Mouse (Mus musculus): ENCODE results near the gene Frrs1l. TPM values are rescaled to one million over a fixed set of nuclear protein-coding genes. Genes with fewer than 3 reads are reported as not detected.

Frrs1l gene
- polyA plus RNA-seq, 1 experiment from 2014 or later = 0.12 TPM

DNA sequence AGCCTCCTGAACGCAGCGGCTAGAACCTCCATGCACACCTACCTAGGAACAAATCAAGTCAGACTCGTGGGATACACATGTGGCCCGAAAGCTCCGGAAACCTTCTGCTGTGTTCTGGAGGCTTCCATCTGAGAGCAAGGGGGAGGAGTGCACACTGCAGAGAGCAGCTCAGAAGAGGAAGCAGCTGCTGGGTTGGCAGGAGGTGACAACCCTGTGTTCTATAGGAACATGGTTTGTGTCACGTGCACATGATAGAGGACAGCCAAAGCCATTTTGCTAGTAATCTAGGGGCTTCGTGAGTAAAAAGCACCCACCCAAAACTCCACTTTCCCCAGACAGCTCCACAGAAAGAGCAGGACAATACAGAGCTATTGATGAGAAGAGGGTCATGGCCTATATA is 3.1 kb upstream of the Frrs1l start:
- TF ChIP-seq CTCF (IDR thresholded peaks at IDR 0.05; ENCODE audit: low read depth) = no peak
- Histone ChIP-seq H3K27ac (no peak overlapping the region), H3K4me2 (ENCODE audit: low read length) (no peak overlapping the region), H3K4me1 (replicated peaks; ENCODE audit: insufficient read depth, low read length) (peaks cover 6% of the 10 kb centered on the region; the same call in 1 of the 2 replicates), H3K4me3 (replicated peaks; ENCODE audit: low read depth, low read length) (no peak overlapping the region), H3K36me3 (ENCODE audit: insufficient read depth, low read length) (no peaks in the 10 kb centered on the region), H3K27me3 (ENCODE audit: insufficient read depth, low read length) (peaks cover 15% of the 10 kb centered on the region; the same call in 1 of the 2 replicates), H3K9me3 (replicated peaks; ENCODE audit: low read length) (no peaks in the 10 kb centered on the region; the same call in 1 of the 2 replicates), H3K9ac (ENCODE audit: low read depth, low read length) (no peak overlapping the region)
- no peak for DNase-seq (ENCODE audit: low spot score)
- no peak for ATAC-seq (replicated peaks; ENCODE audit: low FRiP score, low read depth)
- WGBS = 72% methylated on average over 7 of the region's 7 CpGs

- ATAC-seq (replicated peaks; ENCODE audit: low FRiP score, low read depth) = no peak
Measured at GRCm38 (mm10) chr4:56991951-56992350, 1.8 kb upstream of the Frrs1l start.

DNA sequence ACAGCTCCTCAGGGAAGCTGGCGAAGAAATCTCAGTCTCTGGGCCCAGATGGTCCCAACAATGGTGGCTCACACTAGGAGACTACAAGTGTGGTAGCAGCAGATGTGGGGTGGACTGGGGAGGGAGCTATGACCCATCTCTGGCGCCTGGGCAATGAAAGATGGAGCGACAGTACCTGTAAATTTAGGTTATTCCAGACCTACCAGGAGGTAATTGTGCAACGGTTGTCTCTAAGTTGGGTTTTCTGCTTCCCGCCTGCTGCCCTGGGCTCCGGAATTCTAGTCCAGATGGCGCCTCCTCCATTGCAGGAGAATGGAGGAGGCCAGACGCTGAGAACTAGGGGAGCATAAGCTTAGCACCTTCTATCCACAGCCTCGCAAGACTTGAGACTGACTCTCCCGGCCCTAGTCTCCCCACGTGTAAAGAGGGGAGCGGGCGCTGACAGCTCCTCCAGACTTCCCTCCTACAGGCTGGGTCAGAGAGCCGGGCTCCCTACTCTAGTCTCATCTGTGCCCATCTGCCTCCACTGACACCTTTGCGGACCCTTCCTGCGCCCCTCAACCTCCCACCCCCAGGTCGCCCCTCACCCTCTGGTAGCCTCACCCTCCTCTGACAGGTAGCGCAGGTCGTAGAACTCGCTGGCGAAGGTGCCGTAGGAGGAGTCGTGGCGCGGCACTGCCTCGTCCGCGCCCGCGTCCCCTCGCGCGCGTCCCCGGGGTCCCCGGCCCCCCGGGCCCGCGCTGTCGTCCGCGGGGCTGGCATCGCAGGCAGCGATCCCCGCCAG is 568 bp downstream of the Frrs1l start:
- no peak overlapping the region for H3K27ac ChIP-seq
- 6% methylated on average over 39 of the region's 45 CpGs for WGBS
- H3K4me2 ChIP-seq (ENCODE audit: low read length) = peak overlapping the region; percentile 96
- no peak for TF ChIP-seq CTCF (IDR thresholded peaks at IDR 0.05; ENCODE audit: low read depth)
- peak; percentile 25; the same call in 1 of the 2 replicates for ATAC-seq (replicated peaks; ENCODE audit: low FRiP score, low read depth)
- DNase-seq (ENCODE audit: low spot score) = no peak
- peaks cover 15% of the 10 kb centered on the region; the same call in 1 of the 2 replicates for H3K27me3 ChIP-seq (ENCODE audit: insufficient read depth, low read length)
- H3K4me1 ChIP-seq (replicated peaks; ENCODE audit: insufficient read depth, low read length) = peaks cover 6% of the 10 kb centered on the region; the same call in 1 of the 2 replicates
- H3K4me3 ChIP-seq (replicated peaks; ENCODE audit: low read depth, low read length) = peak overlapping the region; percentile 67
- no peaks in the 10 kb centered on the region for H3K36me3 ChIP-seq (ENCODE audit: insufficient read depth, low read length)
- no peaks in the 10 kb centered on the region for H3K9me3 ChIP-seq (replicated peaks; ENCODE audit: low read length)
- peak overlapping the region; percentile 51 for H3K9ac ChIP-seq (ENCODE audit: low read depth, low read length)

More at GRCm38 (mm10) chr4:56991951-56992350, 1.8 kb upstream of the Frrs1l start:
- 80% methylated on average over 2 of the region's 2 CpGs for WGBS
- no peak for TF ChIP-seq CTCF (IDR thresholded peaks at IDR 0.05; ENCODE audit: low read depth)
- Histone ChIP-seq H3K4me1 (replicated peaks; ENCODE audit: insufficient read depth, low read length) (peaks cover 6% of the 10 kb centered on the region; the same call in 1 of the 2 replicates), H3K9me3 (replicated peaks; ENCODE audit: low read length) (no peaks in the 10 kb centered on the region; the same call in 1 of the 2 replicates), H3K27ac (no peak overlapping the region), H3K9ac (ENCODE audit: low read depth, low read length) (no peak overlapping the region), H3K36me3 (ENCODE audit: insufficient read depth, low read length) (no peaks in the 10 kb centered on the region), H3K4me2 (ENCODE audit: low read length) (no peak overlapping the region), H3K27me3 (ENCODE audit: insufficient read depth, low read length) (peaks cover 15% of the 10 kb centered on the region; the same call in 1 of the 2 replicates), H3K4me3 (replicated peaks; ENCODE audit: low read depth, low read length) (no peak overlapping the region)
- no peak for DNase-seq (ENCODE audit: low spot score)

DNA sequence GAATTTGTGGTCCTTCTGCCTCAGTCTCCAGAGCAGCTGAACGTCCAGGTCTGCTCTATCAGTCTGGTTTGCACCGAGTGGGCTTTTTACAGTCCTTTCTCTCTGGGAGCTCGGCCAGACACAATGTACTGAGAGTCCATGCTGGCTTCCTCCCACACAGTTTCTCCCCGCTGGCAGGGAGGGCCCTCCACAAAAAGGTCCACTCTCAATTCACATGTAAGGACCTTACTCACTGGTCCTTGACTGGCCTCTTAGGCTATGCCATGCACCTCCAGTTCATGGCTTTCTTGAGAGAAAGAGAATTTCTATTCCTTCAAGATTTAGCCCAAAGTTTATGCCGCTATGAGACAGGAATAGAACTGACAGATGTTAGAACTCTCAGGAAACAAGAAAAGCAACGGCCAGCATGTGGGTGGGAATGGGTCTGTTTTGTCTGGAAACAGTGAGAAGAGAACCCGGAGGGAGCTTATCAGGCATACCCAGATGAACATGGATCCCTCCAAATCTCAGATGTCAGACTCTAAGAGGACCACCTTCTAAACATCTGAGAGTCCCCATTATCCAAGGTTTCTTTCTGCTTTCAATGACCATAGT is 24.5 kb downstream of the Frrs1l start:
- Histone ChIP-seq H3K27ac (no peak overlapping the region), H3K27me3 (ENCODE audit: insufficient read depth, low read length) (no peaks in the 10 kb centered on the region), H3K4me2 (ENCODE audit: low read length) (no peak overlapping the region), H3K36me3 (ENCODE audit: insufficient read depth, low read length) (no peaks in the 10 kb centered on the region), H3K4me3 (replicated peaks; ENCODE audit: low read depth, low read length) (no peak overlapping the region), H3K9ac (ENCODE audit: low read depth, low read length) (no peak overlapping the region), H3K9me3 (replicated peaks; ENCODE audit: low read length) (no peaks in the 10 kb centered on the region), H3K4me1 (replicated peaks; ENCODE audit: insufficient read depth, low read length) (no peaks in the 10 kb centered on the region)
- 33% methylated on average over 7 of the region's 7 CpGs for WGBS
- DNase-seq (ENCODE audit: low spot score) = no peak
- TF ChIP-seq CTCF (IDR thresholded peaks at IDR 0.05; ENCODE audit: low read depth) = no peak
- no peak for ATAC-seq (replicated peaks; ENCODE audit: low FRiP score, low read depth)

- DNase-seq (ENCODE audit: low spot score) (no peak), ATAC-seq (replicated peaks; ENCODE audit: low FRiP score, low read depth) (no peak)
- Histone ChIP-seq H3K9ac (ENCODE audit: low read depth, low read length) (no peak overlapping the region), H3K9me3 (replicated peaks; ENCODE audit: low read length) (no peaks in the 10 kb centered on the region), H3K27me3 (ENCODE audit: insufficient read depth, low read length) (no peaks in the 10 kb centered on the region), H3K4me1 (replicated peaks; ENCODE audit: insufficient read depth, low read length) (no peaks in the 10 kb centered on the region), H3K36me3 (ENCODE audit: insufficient read depth, low read length) (no peaks in the 10 kb centered on the region), H3K4me3 (replicated peaks; ENCODE audit: low read depth, low read length) (no peak overlapping the region), H3K4me2 (ENCODE audit: low read length) (no peak overlapping the region), H3K27ac (no peak overlapping the region)
- WGBS = 77% methylated on average over 6 of the region's 6 CpGs
- TF ChIP-seq CTCF (IDR thresholded peaks at IDR 0.05; ENCODE audit: low read depth) = no peak
Measured at GRCm38 (mm10) chr4:56963687-56964086, 26.5 kb downstream of the Frrs1l start.

DNA sequence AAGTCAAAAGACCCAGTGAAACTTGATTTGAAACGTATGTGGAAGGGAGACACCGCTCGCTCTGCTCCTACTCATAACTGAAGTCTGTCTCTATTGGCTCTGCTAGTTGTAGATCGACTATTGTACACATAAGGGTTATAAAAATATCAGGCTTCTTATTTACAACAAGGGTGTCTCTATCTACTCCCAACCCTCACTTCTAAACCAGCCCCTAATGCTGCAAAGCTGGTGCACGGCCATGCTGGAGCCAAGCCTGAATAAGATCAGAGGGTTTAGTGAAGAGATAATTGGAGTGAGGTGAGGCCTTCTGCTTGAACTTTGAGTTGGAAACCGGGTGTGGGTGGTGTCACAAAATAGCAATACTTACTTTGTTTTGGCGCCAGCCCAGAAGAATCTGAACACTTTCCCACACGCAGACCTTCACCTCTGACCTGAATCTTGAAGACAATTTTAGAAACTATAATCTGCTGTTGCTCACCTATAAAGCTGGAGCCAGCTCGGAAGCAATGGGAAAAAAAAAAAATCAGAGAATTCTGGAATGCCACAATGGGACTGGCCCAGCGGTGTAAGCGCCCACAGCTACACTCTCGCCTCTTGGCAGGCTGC is 28.8 kb downstream of the Frrs1l start:
- Histone ChIP-seq H3K36me3 (ENCODE audit: insufficient read depth, low read length) (no peaks in the 10 kb centered on the region), H3K4me3 (replicated peaks; ENCODE audit: low read depth, low read length) (no peak overlapping the region), H3K4me2 (ENCODE audit: low read length) (no peak overlapping the region), H3K9me3 (replicated peaks; ENCODE audit: low read length) (no peaks in the 10 kb centered on the region), H3K9ac (ENCODE audit: low read depth, low read length) (no peak overlapping the region), H3K27ac (no peak overlapping the region), H3K4me1 (replicated peaks; ENCODE audit: insufficient read depth, low read length) (no peaks in the 10 kb centered on the region), H3K27me3 (ENCODE audit: insufficient read depth, low read length) (no peaks in the 10 kb centered on the region)
- ATAC-seq (replicated peaks; ENCODE audit: low FRiP score, low read depth) (no peak), DNase-seq (ENCODE audit: low spot score) (no peak)
- 70% methylated on average over 12 of the region's 12 CpGs for WGBS
- no peak for TF ChIP-seq CTCF (IDR thresholded peaks at IDR 0.05; ENCODE audit: low read depth)

Measured in kidney, postnatal 0 days (tissue).